Comparison of ENCODE assay signal across 9 mouse cellular contexts in the genomic region with DNA sequence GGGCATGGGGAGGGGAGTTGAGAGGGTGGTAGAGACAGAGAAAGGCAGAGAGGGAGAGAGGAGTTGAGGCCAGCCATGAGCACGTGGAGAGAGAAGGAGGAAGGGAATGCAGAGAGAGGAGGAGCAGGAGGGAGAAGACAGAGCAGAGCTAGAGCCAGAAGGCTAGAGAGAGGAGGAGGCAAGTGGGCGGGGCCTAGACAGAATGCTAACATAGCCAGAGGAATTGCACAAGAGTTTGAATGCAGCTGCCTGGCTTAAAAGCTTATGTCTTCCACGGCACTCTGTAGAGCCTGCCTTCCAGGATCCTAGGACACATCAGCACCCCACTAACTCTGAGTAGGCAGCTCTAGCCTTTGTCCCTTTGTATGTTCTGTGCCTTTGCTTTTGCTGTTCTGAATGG. TPM values are rescaled to one million over a fixed set of nuclear protein-coding genes. Genes with fewer than 3 reads are reported as not detected.
A peak's percentile ranks its signal among the peaks of the same experiment; 100 is the strongest.
DNase-seq lines count a peak whose midpoint lies in the region; ATAC-seq and TF ChIP-seq lines count a peak whose summit lies in the region.
"Had no signal": no experiment of that assay in that cellular context is flagged by ENCODE, and none has a peak within 500 bp of the region (broad histone marks: within the 10 kb centered on the region; RNA-seq: fewer than 3 reads in every experiment).

No protein-coding gene starts in this region.

- no peaks in the 10 kb centered on the region for H3K27me3 ChIP-seq in hindbrain, embryonic 16.5 days (replicated peaks; ENCODE audit: control insufficient read depth, insufficient read depth, low read length)
- H3K27me3 ChIP-seq in hindbrain, embryonic 14.5 days (ENCODE audit: control insufficient read depth, insufficient read depth, low read length), result no peaks in the 10 kb centered on the region
- no peaks in the 10 kb centered on the region for H3K27me3 ChIP-seq in embryonic facial prominence, embryonic 13.5 days
- no peaks in the 10 kb centered on the region for H3K27me3 ChIP-seq in intestine, postnatal 0 days (replicated peaks; ENCODE audit: control insufficient read depth, insufficient read depth, low read length)
- H3K27me3 ChIP-seq in lung, embryonic 14.5 days (ENCODE audit: insufficient read depth, low read length), result no peaks in the 10 kb centered on the region

- no peak for DNase-seq in hindbrain, embryonic 14.5 days (ENCODE audit: low spot score)
- peak; percentile 58 for DNase-seq in Muller cell, postnatal 12 days (ENCODE audit: inconsistent ontology term)
- peak; percentile 91 for DNase-seq in lung, embryonic 14.5 days
- DNase-seq in urinary bladder, postnatal 25 days (ENCODE audit: low spot score), result peak; percentile 38
- DNase-seq in cerebellum, adult 9-10 months, result no peak

- no peaks in the 10 kb centered on the region for H3K9me3 ChIP-seq in hindbrain, embryonic 16.5 days (ENCODE audit: control insufficient read depth, low read length)
- H3K9me3 ChIP-seq in hindbrain, embryonic 14.5 days (ENCODE audit: control insufficient read depth, low read length), result no peaks in the 10 kb centered on the region
- no peaks in the 10 kb centered on the region for H3K9me3 ChIP-seq in embryonic facial prominence, embryonic 13.5 days
- H3K9me3 ChIP-seq in intestine, postnatal 0 days (ENCODE audit: control insufficient read depth), result no peaks in the 10 kb centered on the region
- no peaks in the 10 kb centered on the region for H3K9me3 ChIP-seq in lung, embryonic 14.5 days (ENCODE audit: low read depth, low read length)
- H3K9me3 ChIP-seq: G1E had no signal

- no peak overlapping the region for H3K4me3 ChIP-seq in hindbrain, embryonic 16.5 days (ENCODE audit: low read length)
- H3K4me3 ChIP-seq in hindbrain, embryonic 14.5 days (replicated peaks; ENCODE audit: low read length), result no peak overlapping the region
- no peak overlapping the region for H3K4me3 ChIP-seq in embryonic facial prominence, embryonic 13.5 days
- H3K4me3 ChIP-seq in intestine, postnatal 0 days (ENCODE audit: low read depth, low read length), result no peak overlapping the region
- H3K4me3 ChIP-seq in lung, embryonic 14.5 days (ENCODE audit: low read depth, low read length), result no peak overlapping the region

- H3K36me3 ChIP-seq in hindbrain, embryonic 16.5 days (ENCODE audit: control insufficient read depth, insufficient read depth, low read length), result peaks cover 26% of the 10 kb centered on the region
- H3K36me3 ChIP-seq in hindbrain, embryonic 14.5 days (replicated peaks; ENCODE audit: control insufficient read depth, insufficient read depth), result peaks cover 36% of the 10 kb centered on the region
- H3K36me3 ChIP-seq in embryonic facial prominence, embryonic 13.5 days, result peaks cover 53% of the 10 kb centered on the region
- peaks cover 50% of the 10 kb centered on the region for H3K36me3 ChIP-seq in intestine, postnatal 0 days (ENCODE audit: control insufficient read depth, insufficient read depth)
- peaks cover 35% of the 10 kb centered on the region for H3K36me3 ChIP-seq in lung, embryonic 14.5 days (ENCODE audit: insufficient read depth)

- no peak overlapping the region for H3K27ac ChIP-seq in hindbrain, embryonic 16.5 days (ENCODE audit: low read depth, low read length)
- no peak overlapping the region for H3K27ac ChIP-seq in hindbrain, embryonic 14.5 days
- no peak overlapping the region for H3K27ac ChIP-seq in embryonic facial prominence, embryonic 13.5 days
- H3K27ac ChIP-seq in intestine, postnatal 0 days (ENCODE audit: low read depth, low read length), result no peak overlapping the region
- H3K27ac ChIP-seq in lung, embryonic 14.5 days (ENCODE audit: low read depth), result no peak overlapping the region

- H3K4me2 ChIP-seq in hindbrain, embryonic 16.5 days (ENCODE audit: low read length), result no peak overlapping the region
- H3K4me2 ChIP-seq in hindbrain, embryonic 14.5 days (replicated peaks), result no peak overlapping the region
- no peak overlapping the region for H3K4me2 ChIP-seq in embryonic facial prominence, embryonic 13.5 days
- H3K4me2 ChIP-seq in intestine, postnatal 0 days (replicated peaks; ENCODE audit: low read depth), result no peak overlapping the region
- no peak overlapping the region for H3K4me2 ChIP-seq in lung, embryonic 14.5 days

- 61% methylated on average over 3 of the region's 3 CpGs for WGBS in hindbrain, embryonic 16.5 days
- WGBS in hindbrain, embryonic 14.5 days, result 54% methylated on average over 3 of the region's 3 CpGs
- WGBS in embryonic facial prominence, embryonic 13.5 days, result 33% methylated on average over 3 of the region's 3 CpGs
- WGBS in intestine, postnatal 0 days, result 27% methylated on average over 3 of the region's 3 CpGs
- WGBS in lung, embryonic 14.5 days, result 32% methylated on average over 3 of the region's 3 CpGs

- no peak for TF ChIP-seq CTCF in intestine, postnatal 0 days (IDR thresholded peaks at IDR 0.05; ENCODE audit: low read depth)
- no peak for TF ChIP-seq CTCF in lung, embryonic 14.5 days (IDR thresholded peaks at IDR 0.05; ENCODE audit: low read depth)

- H3K4me1 ChIP-seq in hindbrain, embryonic 16.5 days (ENCODE audit: control insufficient read depth, insufficient read depth, low read depth, low read length), result no peaks in the 10 kb centered on the region
- H3K4me1 ChIP-seq in hindbrain, embryonic 14.5 days (replicated peaks; ENCODE audit: control insufficient read depth, insufficient read depth, low read length), result no peaks in the 10 kb centered on the region
- peaks cover 10% of the 10 kb centered on the region for H3K4me1 ChIP-seq in embryonic facial prominence, embryonic 13.5 days
- no peaks in the 10 kb centered on the region for H3K4me1 ChIP-seq in intestine, postnatal 0 days (replicated peaks; ENCODE audit: control insufficient read depth, insufficient read depth, low read length)
- H3K4me1 ChIP-seq in lung, embryonic 14.5 days (ENCODE audit: insufficient read depth), result peaks cover 3% of the 10 kb centered on the region

- H3K9ac ChIP-seq in hindbrain, embryonic 16.5 days (ENCODE audit: low read depth, low read length), result no peak overlapping the region
- no peak overlapping the region for H3K9ac ChIP-seq in hindbrain, embryonic 14.5 days
- H3K9ac ChIP-seq in embryonic facial prominence, embryonic 13.5 days, result no peak overlapping the region
- no peak overlapping the region for H3K9ac ChIP-seq in intestine, postnatal 0 days (ENCODE audit: low read depth, low read length)
- H3K9ac ChIP-seq in lung, embryonic 14.5 days, result no peak overlapping the region

- ATAC-seq in hindbrain, embryonic 16.5 days, result 0 out of 2 replicates have a peak, but pooled peaks have one; percentile 37
- no peak for ATAC-seq in hindbrain, embryonic 14.5 days (ENCODE audit: low FRiP score)
- 0 out of 2 replicates have a peak, but pooled peaks have one; percentile 26 for ATAC-seq in embryonic facial prominence, embryonic 13.5 days (ENCODE audit: insufficient number of reproducible peaks, insufficient read depth, low FRiP score, low TSS enrichment, low read depth)
- peak; percentile 61; the same call in 1 of the 2 replicates for ATAC-seq in intestine, postnatal 0 days
- ATAC-seq in lung, embryonic 14.5 days (ENCODE audit: insufficient read depth), result peak; percentile 94

RNA-seq across cellular contexts. Expression of a gene that starts 40.3 kb away (rescaled TPM):
- polyA plus RNA-seq in hindbrain, embryonic 16.5 days (2015; fragmentation: Nextera tagmentation; extraction: Ambion mirVana), result 18.2 and 20.7 TPM in 2 replicates
- 22.4 and 23.2 TPM in 2 replicates for polyA plus RNA-seq in hindbrain, embryonic 14.5 days (2014; fragmentation: Nextera tagmentation; extraction: Ambion mirVana)
- polyA plus RNA-seq in embryonic facial prominence, embryonic 13.5 days (2015; fragmentation: Nextera tagmentation; extraction: Ambion mirVana), result 25.0 and 25.5 TPM in 2 replicates
- polyA plus RNA-seq in intestine, postnatal 0 days (2015; fragmentation: Nextera tagmentation; extraction: Ambion mirVana), result 13.5 and 16.1 TPM in 2 replicates
- polyA plus RNA-seq in lung, embryonic 14.5 days (2014; fragmentation: Nextera tagmentation; extraction: Ambion mirVana), result 24.4 and 30.1 TPM in 2 replicates

RNA-seq across cellular contexts. Expression of a gene that starts 40.4 kb away (rescaled TPM):
- 31.2 and 31.6 TPM in 2 replicates for polyA plus RNA-seq in hindbrain, embryonic 16.5 days (2015; fragmentation: Nextera tagmentation; extraction: Ambion mirVana)
- polyA plus RNA-seq in hindbrain, embryonic 14.5 days (2014; fragmentation: Nextera tagmentation; extraction: Ambion mirVana), result 33.9 and 34.5 TPM in 2 replicates
- polyA plus RNA-seq in embryonic facial prominence, embryonic 13.5 days (2015; fragmentation: Nextera tagmentation; extraction: Ambion mirVana), result 7.1 and 9.7 TPM in 2 replicates
- polyA plus RNA-seq in intestine, postnatal 0 days (2015; fragmentation: Nextera tagmentation; extraction: Ambion mirVana), result 2.2 and 3.4 TPM in 2 replicates
- polyA plus RNA-seq in lung, embryonic 14.5 days (2014; fragmentation: Nextera tagmentation; extraction: Ambion mirVana), result 3.9 and 4.7 TPM in 2 replicates

Comparison
In these comparisons a context has a peak if more than half of its experiments do, and no peak if none do; other contexts are left out.
1. DNase-seq: peak in Muller cell, postnatal 12 days (single experiment), lung, embryonic 14.5 days (single experiment) and urinary bladder, postnatal 25 days (single experiment); none in hindbrain, embryonic 14.5 days (single experiment) and cerebellum, adult 9-10 months (single experiment).